Mouse (Mus musculus): ENCODE measurements around the gene Klc2.

The Klc2 gene

DNA sequence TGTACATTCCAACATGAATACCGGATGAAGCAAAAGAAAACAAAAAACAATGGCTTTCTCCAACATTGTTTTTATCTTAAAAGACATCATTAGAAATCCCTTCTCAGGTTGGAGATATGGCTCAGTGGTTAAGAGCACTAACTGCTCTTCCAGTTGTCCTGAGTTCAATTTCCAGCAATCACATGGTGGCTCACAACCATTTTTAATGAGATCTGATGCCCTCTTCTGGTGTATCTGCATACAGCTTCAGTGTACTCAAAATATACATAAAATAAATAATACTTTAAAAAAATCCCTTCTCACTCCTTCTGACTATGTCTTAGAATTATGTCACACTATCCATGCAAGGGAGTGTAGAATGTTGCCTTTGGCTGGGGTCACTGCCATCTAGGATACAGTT is 39.1 kb downstream of the Klc2 start:
- ATAC-seq (ENCODE audit: insufficient number of reproducible peaks, low FRiP score, low TSS enrichment): no peak

DNA sequence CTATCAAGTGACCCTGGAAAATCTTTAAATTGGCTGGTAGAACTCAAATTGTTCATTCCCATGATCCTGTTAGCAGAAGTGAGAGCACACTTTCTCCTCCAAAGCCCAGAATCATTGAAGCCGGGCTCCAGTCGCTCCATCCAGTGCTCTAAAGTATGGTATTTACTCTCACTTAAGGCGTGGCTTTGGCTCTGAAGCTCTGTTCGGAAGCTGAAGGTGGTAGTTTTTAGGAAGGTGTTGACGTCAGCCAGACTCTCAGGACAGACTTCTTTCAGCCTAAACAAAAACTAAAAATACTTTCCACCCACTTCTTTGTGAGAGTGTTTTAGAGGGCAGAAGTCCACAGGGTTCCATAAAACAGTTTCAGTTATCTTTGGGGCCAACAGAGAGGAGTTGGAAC is 44.8 kb downstream of the Klc2 start:
- ATAC-seq (ENCODE audit: insufficient number of reproducible peaks, low FRiP score, low TSS enrichment): no peak

DNA sequence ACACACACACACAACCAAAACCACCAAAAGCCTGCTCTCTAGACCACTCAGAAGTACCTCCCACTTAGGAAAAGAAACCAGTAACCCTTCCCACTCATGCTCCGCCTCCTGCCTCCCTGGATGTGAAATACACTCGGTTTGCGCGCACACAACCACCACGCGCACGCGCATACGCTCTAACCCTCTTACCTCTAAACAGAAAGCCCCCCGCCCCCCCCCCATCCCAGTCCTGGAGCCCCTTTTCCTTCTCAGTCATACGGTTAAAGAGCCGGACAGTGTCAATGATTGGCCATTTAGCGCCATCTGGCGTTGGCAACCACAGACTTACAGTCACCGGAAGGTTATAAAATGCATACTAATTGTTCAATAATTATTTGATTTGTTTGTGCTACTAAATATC is 45.3 kb downstream of the Klc2 start:
- ATAC-seq (ENCODE audit: insufficient number of reproducible peaks, low FRiP score, low TSS enrichment): no peak; the same call in 1 of the 2 replicates

DNA sequence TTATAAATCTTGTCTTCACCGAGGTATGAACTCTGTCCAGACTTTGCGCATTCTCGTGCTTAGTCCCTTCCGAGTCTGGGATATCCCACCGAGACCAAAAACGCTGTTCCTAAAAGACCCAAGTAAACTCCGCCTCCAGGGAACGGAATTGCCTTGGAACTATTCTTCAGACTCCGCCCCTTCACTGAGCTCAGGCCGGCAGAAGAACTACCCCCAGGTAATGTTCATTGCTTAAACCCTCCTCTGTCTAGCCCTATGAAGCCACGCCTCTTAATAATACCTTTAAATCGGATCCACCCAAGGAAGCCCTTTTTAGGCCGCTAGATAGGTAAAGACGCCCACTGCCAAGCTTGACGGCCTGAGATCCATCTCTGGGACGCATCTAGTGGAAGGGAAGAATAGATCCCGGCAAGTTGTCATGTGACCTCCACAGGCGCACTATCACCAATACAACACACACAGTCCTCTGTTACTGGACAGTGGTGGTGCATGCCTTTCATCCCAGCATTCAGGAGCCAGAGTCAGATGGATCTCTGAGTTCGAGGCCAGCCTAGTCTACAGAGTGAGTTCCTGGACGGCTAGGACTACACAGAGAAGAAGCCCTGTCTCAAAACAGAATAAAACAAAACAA is 45.9 kb downstream of the Klc2 start:
- no peak for ATAC-seq (ENCODE audit: insufficient number of reproducible peaks, low FRiP score, low TSS enrichment)

DNA sequence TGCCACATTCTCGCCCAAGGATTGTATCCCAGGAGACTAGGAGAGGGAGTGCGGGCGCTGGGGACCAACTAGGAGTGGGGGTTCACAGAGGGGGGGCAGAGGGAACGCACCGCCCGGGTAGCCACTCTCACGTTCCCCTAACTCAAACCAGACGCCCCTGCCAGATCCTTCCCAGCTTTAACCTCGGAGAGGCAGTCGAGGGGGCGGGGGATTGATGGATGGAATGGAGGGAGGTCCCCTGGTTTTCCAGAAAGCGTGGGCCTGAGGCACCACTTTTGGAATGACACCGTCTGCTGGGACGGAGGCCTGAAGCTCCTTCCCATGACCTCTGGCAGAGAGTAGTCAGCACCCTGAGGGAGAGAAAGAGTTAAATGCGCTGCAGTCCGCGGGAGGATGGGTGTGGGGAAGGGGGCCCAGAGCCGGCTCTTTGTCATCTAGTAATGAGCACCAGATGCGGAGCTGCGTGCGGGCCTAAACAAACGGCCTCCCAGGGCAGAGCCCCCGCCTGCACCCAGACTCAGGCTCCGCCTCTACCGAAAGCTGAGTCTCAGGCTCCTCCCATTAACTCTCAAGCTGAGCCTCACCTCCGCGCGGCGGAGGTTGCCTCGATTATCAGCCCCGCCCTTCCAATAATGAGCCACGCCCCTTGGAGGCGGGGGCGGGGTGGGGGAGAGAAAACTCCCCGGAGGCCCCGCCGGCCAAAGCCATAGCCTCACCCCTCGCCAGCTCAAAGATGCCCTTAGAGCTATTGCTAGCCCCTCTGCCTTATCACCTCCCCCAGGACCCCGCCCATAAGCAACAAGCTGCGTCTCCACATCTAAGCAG is 46.6 kb downstream of the Klc2 start:
- no peak for ATAC-seq (ENCODE audit: insufficient number of reproducible peaks, low FRiP score, low TSS enrichment)

DNA sequence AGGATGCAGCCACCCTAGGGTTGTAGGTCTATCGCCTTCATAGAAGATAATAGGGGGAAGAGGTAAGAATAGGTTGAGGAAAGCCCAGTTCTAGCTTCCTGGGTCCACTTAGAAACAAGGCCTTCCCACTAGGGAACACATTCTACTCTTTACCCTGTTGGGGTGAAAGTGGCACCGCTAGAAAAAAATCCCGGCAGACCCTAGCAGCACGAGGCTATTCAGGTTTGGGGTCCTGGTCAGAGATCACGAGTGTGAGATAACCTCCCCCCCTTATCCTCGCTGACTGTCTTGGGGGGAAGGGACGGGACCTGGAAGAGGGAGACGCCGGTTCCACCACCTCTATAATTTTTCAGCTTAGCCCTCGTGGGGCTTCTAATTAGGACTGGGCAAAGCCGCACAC is 47.3 kb downstream of the Klc2 start:
- ATAC-seq (ENCODE audit: insufficient number of reproducible peaks, low FRiP score, low TSS enrichment): no peak

DNA sequence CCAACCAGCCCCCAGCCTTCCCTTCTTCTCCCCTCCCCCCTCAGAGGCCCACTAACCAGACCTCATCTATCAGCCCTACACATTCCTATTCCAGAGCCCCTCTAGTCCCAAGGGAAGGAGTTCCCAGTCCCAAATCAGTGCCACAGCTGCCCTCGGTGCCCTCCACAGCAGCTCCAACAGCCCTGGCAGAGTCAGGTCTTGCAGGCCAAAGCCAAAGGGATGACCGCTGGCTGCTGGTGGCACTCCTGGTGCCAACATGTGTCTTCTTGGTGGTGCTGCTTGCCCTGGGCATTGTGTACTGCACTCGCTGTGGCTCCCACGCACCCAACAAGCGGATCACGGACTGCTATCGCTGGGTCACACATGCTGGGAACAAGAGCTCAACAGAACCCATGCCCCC is 48.4 kb downstream of the Klc2 start:
- no peak for ATAC-seq (ENCODE audit: insufficient number of reproducible peaks, low FRiP score, low TSS enrichment)

DNA sequence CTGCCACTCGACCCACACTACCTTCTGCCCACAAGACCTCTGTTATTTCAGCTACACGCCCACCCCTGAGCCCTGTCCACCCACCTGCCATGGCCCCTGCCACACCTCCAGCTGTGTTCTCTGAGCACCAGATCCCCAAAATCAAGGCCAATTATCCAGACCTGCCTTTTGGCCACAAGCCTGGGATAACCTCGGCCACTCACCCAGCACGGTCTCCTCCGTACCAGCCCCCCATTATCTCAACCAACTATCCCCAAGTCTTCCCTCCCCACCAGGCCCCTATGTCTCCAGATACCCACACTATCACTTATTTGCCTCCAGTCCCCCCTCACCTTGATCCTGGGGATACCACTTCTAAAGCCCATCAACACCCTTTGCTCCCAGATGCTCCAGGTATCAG is 48.9 kb downstream of the Klc2 start:
- no peak for ATAC-seq (ENCODE audit: insufficient number of reproducible peaks, low FRiP score, low TSS enrichment)

DNA sequence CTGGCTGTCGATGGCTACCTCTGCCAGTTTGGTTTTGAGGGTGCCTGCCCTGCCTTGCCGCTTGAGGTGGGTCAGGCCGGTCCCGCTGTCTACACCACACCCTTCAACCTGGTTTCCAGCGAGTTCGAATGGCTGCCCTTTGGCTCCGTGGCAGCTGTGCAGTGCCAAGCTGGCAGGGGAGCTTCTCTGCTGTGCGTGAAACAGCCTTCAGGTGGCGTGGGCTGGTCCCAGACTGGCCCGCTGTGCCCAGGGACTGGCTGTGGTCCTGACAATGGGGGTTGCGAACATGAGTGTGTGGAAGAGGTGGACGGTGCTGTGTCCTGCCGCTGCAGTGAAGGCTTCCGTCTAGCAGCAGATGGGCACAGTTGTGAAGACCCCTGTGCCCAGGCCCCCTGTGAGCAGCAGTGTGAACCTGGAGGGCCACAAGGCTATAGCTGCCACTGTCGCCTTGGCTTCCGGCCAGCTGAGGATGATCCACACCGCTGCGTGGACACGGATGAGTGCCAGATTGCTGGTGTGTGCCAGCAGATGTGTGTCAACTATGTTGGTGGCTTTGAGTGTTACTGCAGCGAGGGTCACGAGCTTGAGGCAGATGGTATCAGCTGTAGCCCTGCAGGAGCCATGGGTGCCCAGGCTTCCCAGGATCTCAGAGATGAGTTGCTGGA is 49.7 kb downstream of the Klc2 start:
- no peak for ATAC-seq (ENCODE audit: insufficient number of reproducible peaks, low FRiP score, low TSS enrichment)

DNA sequence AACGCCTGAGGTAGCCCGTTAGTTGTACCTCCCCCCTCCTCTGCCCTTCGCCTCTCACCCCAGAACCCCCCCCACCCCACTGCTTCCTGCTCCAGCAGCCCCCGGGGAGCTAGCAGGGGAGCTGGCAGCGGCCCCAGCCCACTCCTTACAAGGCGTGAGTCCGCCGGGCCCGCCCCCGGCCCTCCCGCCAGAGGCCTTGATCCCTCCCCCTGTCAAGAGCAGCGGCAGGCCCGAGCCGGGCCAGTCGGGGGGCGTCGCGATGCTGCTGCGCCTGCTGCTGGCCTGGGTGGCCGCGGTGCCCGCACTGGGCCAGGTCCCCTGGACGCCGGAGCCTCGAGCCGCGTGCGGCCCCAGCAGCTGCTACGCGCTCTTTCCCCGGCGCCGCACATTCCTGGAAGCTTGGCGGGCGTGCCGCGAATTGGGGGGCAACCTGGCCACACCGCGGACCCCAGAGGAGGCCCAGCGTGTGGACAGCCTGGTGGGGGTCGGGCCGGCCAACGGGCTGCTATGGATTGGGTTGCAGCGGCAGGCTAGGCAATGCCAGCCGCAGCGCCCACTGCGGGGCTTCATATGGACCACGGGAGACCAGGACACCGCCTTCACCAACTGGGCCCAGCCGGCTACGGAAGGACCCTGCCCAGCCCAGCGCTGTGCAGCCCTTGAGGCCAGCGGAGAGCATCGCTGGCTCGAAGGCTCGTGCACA is 50.3 kb downstream of the Klc2 start, which contains the start of gene Cd248:
Cd248 (plus strand) TSS at position 212 of the 703 bp plus-strand sequence.
- no peak for ATAC-seq (ENCODE audit: insufficient number of reproducible peaks, low FRiP score, low TSS enrichment)

DNA sequence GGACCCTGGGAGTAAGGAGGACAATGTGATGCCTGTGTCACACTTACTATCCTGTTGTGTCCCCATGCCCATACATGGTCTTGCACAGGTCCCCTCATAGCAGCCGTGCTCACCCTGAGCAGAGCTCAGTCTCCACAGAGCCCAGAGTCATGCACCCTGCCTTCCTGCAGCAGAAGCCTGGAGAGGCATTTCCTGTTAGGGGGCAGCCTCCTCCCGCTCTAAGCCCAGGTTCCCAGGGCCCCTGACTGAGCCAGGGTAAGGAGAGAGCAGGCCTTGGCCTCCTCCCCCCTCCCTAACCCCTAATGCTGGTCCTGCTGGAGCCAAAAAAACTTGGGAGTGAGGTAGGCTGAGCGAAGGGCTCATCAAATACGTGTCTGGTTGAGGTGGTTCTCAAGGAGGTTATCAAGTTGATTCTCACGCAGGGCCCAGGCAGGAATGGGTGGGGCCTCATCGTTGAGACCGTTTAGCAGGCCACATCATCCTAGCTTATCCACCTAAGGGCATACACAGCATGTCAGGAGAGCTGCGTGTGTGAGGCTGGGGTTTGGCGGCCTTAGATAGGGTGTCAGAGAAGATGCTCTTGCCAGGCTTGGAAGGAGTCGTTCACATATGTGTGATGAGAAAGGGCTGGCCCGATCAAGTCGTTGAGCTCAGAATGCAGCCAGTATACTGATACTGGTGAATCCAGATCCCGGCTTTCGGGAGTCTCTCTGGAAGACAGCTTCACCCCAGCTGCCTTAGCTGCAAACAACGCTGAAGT is 51.1 kb downstream of the Klc2 start:
- ATAC-seq (ENCODE audit: insufficient number of reproducible peaks, low FRiP score, low TSS enrichment): no peak

DNA sequence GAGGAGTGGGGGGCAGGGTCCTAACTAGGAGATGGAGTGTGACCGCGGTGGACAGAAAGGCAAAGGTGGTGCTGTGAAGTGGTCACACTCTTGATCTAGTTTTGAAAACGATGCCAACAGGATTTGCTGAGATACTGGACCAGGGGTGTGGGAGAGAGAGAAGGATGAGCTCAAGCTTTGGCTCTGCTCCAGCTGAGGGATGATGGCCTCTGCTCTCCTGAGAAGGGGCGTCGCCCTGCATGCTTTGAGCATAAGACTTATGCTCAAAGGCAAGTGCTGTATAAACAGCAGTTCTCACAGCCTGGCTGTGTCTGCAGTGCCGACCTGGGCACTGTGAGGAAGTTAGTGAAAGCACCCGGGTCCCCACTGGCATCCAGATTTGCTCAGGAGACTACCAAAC is 53.3 kb downstream of the Klc2 start:
- ATAC-seq (ENCODE audit: insufficient number of reproducible peaks, low FRiP score, low TSS enrichment): no peak

DNA sequence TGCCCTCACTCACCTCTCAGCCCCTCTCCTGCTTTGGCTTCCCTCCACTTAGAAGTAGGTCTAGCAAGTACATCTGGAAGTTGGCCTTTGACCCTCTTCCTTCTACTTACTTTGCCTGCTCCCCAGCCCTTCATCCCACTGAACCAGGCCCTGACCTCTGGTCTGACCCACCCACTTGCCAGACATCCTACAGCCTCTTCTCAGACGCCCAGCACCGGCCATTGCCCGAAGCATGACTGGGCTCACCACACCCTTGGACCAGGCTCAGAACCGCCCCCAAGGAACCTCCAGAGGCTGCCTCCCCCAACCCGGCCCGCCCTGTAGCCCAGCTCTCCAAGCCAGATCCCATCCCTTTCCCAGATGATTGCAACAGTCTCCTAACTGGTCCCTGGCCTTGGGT is 55.9 kb downstream of the Klc2 start:
- no peak for ATAC-seq (ENCODE audit: insufficient number of reproducible peaks, low FRiP score, low TSS enrichment)

DNA sequence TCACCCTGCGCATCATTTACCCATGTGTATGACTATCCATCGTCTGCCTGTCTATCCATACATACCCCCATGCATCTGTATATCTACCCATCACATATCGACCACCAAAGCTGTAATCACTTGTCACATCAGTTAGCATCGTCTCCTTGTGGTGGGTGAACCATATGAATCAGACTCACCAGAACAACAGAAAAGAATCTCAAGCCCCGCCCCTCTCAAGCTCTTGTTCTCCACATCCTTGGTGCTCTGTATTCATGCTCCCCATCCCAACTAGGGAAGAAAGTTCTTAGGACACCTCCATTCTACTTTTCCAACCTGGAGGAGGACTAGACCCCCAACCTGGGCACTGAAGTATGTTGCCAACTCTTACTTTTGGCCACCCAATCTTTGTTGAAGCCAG is 56.3 kb downstream of the Klc2 start:
- ATAC-seq (ENCODE audit: insufficient number of reproducible peaks, low FRiP score, low TSS enrichment): no peak

DNA sequence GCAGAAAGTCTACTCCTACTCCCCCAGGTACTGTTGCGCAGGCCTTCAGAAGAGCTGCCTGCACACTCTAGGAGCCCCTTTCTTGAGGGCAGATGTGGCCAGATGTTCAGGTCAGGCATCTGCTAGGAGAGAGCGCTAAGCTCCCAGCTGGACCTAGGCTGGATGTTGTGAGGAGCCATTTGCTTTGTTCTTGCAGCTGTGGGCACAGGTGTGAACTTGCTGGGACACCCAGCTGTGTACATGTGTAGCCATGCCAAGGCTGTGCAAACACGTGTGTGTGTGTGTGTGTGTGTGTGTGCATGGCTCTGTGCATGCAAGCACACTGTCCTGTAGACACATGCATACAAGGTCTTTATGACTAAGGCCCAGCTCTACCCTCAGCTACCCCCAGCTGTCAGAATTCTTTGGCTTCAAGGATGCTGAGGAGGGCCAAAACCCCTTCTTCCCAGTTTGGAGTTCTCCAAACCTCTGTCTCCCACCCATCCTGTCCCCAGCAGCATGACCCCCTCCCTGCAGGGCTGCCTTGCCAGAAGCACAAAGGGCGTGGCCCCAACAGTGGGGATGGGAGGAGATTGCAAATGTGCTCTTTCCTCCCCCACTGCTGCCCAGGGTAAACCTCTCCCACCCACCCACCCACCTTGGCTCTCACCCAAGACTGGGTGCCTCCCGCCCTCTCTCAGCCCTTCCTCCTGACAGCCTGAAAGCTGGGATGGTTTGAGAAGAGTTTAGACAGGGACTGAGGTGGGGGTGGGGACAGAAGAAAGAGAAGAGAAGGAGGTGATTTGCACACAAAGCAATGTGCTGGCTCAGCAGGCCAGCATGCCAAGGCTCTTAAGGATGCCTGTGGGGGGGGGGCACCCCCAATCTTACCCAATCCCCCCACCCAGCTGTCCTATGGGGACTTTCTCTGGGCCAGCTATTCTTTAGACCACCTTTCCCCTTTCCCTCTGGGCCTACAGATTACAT is 57.7 kb downstream of the Klc2 start:
- no peak for ATAC-seq (ENCODE audit: insufficient number of reproducible peaks, low FRiP score, low TSS enrichment)

DNA sequence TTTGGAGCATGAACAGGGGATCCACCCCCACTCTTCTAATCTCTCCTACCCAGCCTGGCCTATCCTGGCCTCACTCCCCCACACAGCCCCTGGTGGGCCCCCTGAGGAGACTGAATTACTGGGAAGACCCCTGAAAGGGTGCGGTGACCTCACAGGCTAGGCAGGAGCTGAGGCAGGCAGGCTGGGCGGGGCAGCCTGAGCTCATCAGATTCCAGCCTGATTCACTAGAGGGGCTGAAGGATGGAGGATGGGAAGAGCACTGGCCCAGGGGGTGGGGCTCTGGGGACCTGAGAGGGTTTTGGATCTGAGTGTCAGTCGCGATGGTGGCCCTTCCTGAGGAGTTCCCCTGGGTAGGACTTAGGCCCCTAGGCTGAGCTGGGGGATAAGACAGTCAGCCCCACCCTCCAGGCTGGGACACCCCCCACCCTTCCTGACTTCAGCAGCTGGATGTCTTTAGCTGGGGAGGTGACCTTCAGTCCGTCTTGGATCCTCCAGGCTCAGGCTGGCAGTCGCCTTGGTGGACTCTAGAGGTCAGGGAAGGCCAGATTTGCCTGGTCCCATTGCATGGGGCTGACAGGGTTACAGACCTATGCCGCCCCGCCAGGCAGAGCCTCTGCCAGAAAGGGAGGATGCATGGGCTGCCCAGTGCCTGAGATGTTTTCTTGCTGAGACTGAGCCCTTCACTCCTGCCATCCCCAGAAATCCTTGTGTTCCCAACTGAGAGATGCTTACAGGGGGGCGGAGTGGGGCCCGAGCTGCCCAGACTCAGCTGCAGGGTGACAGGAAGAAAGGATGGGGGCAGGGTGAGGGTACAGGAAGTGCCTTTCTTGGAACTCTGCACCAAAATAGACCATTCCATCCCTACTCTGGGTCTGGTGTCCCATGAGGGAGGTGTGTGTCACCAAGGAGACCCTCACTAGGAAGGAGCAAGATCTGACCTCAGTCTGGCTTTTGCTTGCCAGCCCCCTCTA is 59.3 kb downstream of the Klc2 start:
- no peak for ATAC-seq (ENCODE audit: insufficient number of reproducible peaks, low FRiP score, low TSS enrichment)

DNA sequence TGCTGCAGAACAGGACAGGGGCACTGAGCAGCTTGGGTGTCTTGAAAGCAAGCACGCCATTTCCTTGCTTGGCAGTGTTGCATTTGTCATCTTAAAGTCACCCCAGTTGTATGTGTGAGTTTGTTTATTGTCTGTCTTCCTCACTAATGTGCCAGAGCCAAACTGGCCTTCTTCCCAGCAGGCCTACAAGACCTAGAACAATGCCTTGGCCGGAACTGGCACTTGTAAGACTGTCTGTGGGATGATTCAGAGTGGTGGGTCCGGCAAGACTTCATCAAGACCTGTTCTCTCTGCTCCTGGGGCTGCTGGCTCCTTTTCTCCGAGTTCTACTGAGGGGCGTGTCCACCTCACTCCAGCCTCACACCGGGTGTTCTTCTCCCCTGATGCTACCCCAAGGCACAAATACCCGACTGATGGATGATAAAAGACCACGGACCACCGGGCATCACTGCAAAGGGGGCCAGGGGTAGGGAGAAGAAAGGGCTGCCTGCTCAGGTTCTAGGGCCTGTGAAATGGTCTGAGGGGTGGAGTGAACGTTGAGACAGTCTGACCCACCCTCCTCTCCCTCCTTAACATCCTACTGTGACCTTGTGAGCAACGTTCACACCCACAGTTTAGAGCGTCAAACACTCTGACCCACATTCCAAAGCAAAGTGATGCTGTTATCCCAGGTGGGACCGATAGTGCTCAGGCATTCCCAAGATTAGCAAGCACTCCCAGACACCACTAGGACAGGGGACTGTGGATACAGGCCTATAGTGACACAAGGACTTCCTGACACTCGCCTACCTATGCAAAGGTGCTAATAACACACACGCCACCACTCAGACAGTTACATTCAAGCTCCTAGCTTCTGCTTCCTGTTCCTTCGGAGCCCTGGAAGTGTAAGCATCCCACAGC is 60.2 kb downstream of the Klc2 start:
- ATAC-seq (ENCODE audit: insufficient number of reproducible peaks, low FRiP score, low TSS enrichment): no peak

Measured in cerebellum, adult (tissue).